Mouse (Mus musculus): ENCODE measurements at regions not wholly inside any gene's neighbourhood (a gene's known extent, or its start where the extent isn't known, plus 50 kb on each side); places are given as distances from the start of the nearest gene placed in this dataset.

DNA sequence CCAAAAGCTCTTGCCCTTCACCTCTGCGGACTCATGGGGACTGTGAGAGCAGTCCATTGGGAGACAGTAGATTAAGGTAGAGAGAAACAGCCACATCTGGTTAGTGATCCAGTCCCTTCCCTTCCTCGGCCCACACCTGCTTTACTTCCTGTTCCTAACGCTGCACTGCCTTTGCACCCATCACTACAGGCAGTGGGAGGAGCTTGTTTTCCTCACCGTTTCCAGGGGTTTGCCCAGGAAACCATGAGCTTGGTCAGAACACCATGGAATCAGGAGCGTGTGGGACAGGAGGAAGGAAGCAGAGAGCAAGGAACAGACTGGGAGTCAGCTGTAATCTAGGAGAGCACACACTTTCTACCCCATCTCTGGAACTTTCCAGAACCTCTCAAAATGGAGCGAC is 176.2 kb upstream of the Dapk1 start:
- H3K27ac ChIP-seq (ENCODE audit: low read depth, low read length): no peak overlapping the region
- no peak overlapping the region for H3K9ac ChIP-seq (ENCODE audit: low read length)
- H3K4me3 ChIP-seq (ENCODE audit: low read depth, low read length): no peak overlapping the region
- no peaks in the 10 kb centered on the region for H3K36me3 ChIP-seq (ENCODE audit: control insufficient read depth, insufficient read depth, low read length)
- ATAC-seq (ENCODE audit: insufficient read depth, low FRiP score, low TSS enrichment) (no peak), DNase-seq (ENCODE audit: low spot score) (no peak)
- no peaks in the 10 kb centered on the region for H3K27me3 ChIP-seq (ENCODE audit: control insufficient read depth, insufficient read depth, low read length)
- H3K4me1 ChIP-seq (ENCODE audit: control insufficient read depth, insufficient read depth, low read length): peaks cover 5% of the 10 kb centered on the region; the same call in 1 of the 2 replicates
- H3K9me3 ChIP-seq (ENCODE audit: control insufficient read depth, low read length): no peaks in the 10 kb centered on the region
- 89% methylated on average over 6 of the region's 6 CpGs for WGBS
- H3K4me2 ChIP-seq (ENCODE audit: low read depth): no peak overlapping the region

DNA sequence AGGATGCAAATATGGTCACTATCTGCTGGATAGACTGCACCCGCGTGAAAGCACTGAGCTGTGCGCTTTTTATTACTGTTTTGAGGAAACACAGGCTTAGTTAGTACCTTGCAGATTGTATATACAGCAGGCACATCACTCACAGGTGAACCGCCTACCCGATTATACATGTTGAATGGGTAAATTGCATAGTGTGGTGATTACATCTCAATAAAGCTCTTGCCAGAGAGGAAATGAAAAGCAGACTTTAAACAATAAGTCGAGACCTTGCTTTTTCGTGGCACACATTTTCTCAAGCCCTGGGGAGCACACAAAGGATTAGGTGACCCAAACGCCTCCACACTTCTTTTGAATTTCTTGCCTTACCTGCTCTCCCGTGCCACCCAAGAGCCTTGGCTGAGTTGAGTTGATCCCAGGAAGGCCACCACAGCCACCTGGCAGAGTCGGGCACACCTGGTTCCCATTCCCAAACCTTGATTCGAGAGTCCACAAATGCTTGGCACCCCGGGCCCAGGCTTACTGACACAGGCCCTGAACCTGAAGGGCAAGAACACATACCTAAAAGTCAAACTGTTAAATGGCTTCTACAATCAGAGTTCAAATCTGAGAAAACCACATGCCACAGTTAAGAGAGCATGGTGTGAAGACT is 175.4 kb upstream of the Dapk1 start:
- Histone ChIP-seq H3K27me3 (ENCODE audit: control insufficient read depth, insufficient read depth, low read length) (no peaks in the 10 kb centered on the region), H3K4me2 (ENCODE audit: low read depth) (no peak overlapping the region), H3K27ac (ENCODE audit: low read depth, low read length) (no peak overlapping the region), H3K36me3 (ENCODE audit: control insufficient read depth, insufficient read depth, low read length) (no peaks in the 10 kb centered on the region), H3K9ac (ENCODE audit: low read length) (no peak overlapping the region), H3K4me1 (ENCODE audit: control insufficient read depth, insufficient read depth, low read length) (peaks cover 5% of the 10 kb centered on the region; the same call in 1 of the 2 replicates), H3K4me3 (ENCODE audit: low read depth, low read length) (no peak overlapping the region), H3K9me3 (ENCODE audit: control insufficient read depth, low read length) (no peaks in the 10 kb centered on the region)
- 91% methylated on average over 12 of the region's 12 CpGs for WGBS
- ATAC-seq (ENCODE audit: insufficient read depth, low FRiP score, low TSS enrichment) (no peak), DNase-seq (ENCODE audit: low spot score) (no peak)

DNA sequence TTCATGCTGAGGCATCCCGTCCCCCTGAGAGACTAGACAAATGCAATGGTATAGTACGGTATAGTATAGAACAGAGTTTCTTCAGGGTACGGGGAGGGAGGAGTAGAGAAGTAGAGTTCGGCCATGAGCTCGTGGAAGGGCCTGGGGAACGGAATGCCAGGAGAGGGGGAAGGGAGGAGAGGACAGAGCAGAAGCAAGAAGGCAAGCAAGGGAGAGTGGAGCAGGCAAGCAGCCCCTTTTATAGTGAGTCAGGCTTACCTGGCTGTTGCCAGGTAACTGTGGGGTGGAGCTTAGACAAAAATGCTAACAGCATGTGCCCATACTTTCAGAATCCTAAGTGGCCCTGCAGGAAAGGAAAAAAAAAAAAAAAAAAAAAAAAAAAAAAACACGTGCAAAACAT is 174.7 kb upstream of the Dapk1 start:
- ATAC-seq (ENCODE audit: insufficient read depth, low FRiP score, low TSS enrichment) (no peak), DNase-seq (ENCODE audit: low spot score) (no peak)
- WGBS: 57% methylated on average over 7 of the region's 7 CpGs
- Histone ChIP-seq H3K4me3 (ENCODE audit: low read depth, low read length) (no peak overlapping the region), H3K27me3 (ENCODE audit: control insufficient read depth, insufficient read depth, low read length) (no peaks in the 10 kb centered on the region), H3K4me2 (ENCODE audit: low read depth) (no peak overlapping the region), H3K9ac (ENCODE audit: low read length) (no peak overlapping the region), H3K27ac (ENCODE audit: low read depth, low read length) (no peak overlapping the region), H3K9me3 (ENCODE audit: control insufficient read depth, low read length) (no peaks in the 10 kb centered on the region), H3K36me3 (ENCODE audit: control insufficient read depth, insufficient read depth, low read length) (no peaks in the 10 kb centered on the region), H3K4me1 (ENCODE audit: control insufficient read depth, insufficient read depth, low read length) (peaks cover 5% of the 10 kb centered on the region; the same call in 1 of the 2 replicates)

DNA sequence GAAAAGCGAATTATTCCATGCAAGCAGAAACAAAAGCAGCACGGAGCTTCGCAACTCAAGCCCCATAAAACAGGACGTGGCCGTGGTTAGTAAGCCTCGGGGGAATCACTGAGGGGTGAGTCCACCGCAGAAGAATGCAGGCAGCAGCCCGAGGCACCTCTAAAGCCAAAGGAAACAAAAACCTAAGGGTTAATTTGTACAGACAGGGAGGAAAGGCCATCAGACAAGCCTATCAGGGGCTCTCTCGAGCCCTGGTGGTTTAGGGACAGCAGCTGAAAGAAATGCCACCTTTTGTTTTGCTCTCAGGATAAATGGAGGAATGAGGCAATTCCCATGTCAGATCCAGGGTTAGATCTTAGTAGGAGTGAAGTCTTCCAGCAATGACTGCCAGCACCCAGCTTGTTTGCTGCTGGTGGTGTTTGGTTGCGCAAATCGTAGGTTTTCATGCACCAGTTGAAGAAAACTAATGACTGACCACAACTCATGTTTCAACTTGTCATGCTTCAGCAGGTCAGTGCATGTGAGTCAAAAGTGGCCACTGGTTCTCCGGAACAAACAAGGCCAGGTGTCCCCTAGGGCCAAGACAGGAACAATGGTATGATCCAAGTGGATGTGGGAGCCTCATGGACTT is 173.9 kb upstream of the Dapk1 start:
- peak overlapping the region; percentile 10; the same call in 1 of the 2 replicates for H3K4me2 ChIP-seq (ENCODE audit: low read depth)
- WGBS: 21% methylated on average over 12 of the region's 12 CpGs
- no peak overlapping the region for H3K27ac ChIP-seq (ENCODE audit: low read depth, low read length)
- H3K9me3 ChIP-seq (ENCODE audit: control insufficient read depth, low read length): no peaks in the 10 kb centered on the region
- no peaks in the 10 kb centered on the region for H3K36me3 ChIP-seq (ENCODE audit: control insufficient read depth, insufficient read depth, low read length)
- H3K9ac ChIP-seq (ENCODE audit: low read length): peak overlapping the region; percentile 30; the same call in 1 of the 2 replicates
- DNase-seq (ENCODE audit: low spot score): no peak
- H3K4me3 ChIP-seq (ENCODE audit: low read depth, low read length): no peak overlapping the region
- H3K4me1 ChIP-seq (ENCODE audit: control insufficient read depth, insufficient read depth, low read length): peaks cover 5% of the 10 kb centered on the region; the same call in 1 of the 2 replicates
- H3K27me3 ChIP-seq (ENCODE audit: control insufficient read depth, insufficient read depth, low read length): no peaks in the 10 kb centered on the region
- no peak for ATAC-seq (ENCODE audit: insufficient read depth, low FRiP score, low TSS enrichment)

DNA sequence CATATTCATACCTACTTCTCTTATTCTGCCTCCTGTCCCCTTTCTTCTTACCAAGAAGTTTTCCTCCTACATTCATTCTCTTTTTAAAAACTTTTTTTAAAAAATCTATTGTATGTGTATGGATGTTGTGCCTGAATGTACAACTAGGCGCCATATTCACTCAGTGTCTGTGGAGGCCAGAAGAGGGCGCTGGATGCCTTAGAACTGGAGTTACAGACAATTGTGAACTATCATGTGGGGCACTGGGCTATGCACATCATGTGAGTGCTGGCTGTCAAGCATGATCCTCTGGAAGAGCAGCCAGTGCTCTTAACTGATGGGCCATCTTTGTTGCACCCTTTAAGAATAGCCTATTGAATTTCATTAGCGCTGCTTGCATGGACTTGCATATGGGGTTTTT is 172.6 kb upstream of the Dapk1 start:
- H3K27ac ChIP-seq (ENCODE audit: low read depth, low read length): no peak overlapping the region
- H3K36me3 ChIP-seq (ENCODE audit: control insufficient read depth, insufficient read depth, low read length): no peaks in the 10 kb centered on the region
- no peaks in the 10 kb centered on the region for H3K9me3 ChIP-seq (ENCODE audit: control insufficient read depth, low read length)
- H3K4me3 ChIP-seq (ENCODE audit: low read depth, low read length): no peak overlapping the region
- no peak for ATAC-seq (ENCODE audit: insufficient read depth, low FRiP score, low TSS enrichment)
- WGBS: 71% methylated on average over 3 of the region's 3 CpGs
- no peak overlapping the region for H3K9ac ChIP-seq (ENCODE audit: low read length)
- DNase-seq (ENCODE audit: low spot score): no peak
- no peak overlapping the region for H3K4me2 ChIP-seq (ENCODE audit: low read depth)
- H3K4me1 ChIP-seq (ENCODE audit: control insufficient read depth, insufficient read depth, low read length): peaks cover 5% of the 10 kb centered on the region; the same call in 1 of the 2 replicates
- H3K27me3 ChIP-seq (ENCODE audit: control insufficient read depth, insufficient read depth, low read length): no peaks in the 10 kb centered on the region

DNA sequence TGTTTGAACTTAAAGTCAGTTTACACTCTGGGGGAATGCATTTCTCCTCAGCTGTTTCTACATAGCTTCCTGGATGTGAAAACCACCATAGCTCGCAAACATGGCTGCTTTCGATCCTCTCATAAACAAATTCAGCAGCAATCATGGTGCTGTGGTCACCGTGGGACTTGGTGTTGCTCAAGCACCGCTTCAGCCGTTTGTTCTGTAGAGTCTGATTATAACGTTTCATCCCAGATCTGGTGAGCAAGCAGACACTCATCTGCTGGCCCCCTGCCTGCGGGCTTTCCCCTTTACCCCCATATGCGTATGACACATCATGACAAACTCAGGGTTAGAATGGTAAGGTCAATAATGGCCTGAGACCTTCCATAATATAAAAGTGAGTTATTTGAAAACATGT is 170.3 kb upstream of the Dapk1 start:
- 88% methylated on average over 8 of the region's 8 CpGs for WGBS
- Histone ChIP-seq H3K36me3 (ENCODE audit: control insufficient read depth, insufficient read depth, low read length) (no peaks in the 10 kb centered on the region), H3K4me3 (ENCODE audit: low read depth, low read length) (no peak overlapping the region), H3K27me3 (ENCODE audit: control insufficient read depth, insufficient read depth, low read length) (no peaks in the 10 kb centered on the region), H3K9ac (ENCODE audit: low read length) (no peak overlapping the region), H3K27ac (ENCODE audit: low read depth, low read length) (no peak overlapping the region), H3K4me1 (ENCODE audit: control insufficient read depth, insufficient read depth, low read length) (peaks cover 5% of the 10 kb centered on the region; the same call in 1 of the 2 replicates), H3K4me2 (ENCODE audit: low read depth) (no peak overlapping the region), H3K9me3 (ENCODE audit: control insufficient read depth, low read length) (no peaks in the 10 kb centered on the region)
- no peak for DNase-seq (ENCODE audit: low spot score)
- ATAC-seq (ENCODE audit: insufficient read depth, low FRiP score, low TSS enrichment): no peak

DNA sequence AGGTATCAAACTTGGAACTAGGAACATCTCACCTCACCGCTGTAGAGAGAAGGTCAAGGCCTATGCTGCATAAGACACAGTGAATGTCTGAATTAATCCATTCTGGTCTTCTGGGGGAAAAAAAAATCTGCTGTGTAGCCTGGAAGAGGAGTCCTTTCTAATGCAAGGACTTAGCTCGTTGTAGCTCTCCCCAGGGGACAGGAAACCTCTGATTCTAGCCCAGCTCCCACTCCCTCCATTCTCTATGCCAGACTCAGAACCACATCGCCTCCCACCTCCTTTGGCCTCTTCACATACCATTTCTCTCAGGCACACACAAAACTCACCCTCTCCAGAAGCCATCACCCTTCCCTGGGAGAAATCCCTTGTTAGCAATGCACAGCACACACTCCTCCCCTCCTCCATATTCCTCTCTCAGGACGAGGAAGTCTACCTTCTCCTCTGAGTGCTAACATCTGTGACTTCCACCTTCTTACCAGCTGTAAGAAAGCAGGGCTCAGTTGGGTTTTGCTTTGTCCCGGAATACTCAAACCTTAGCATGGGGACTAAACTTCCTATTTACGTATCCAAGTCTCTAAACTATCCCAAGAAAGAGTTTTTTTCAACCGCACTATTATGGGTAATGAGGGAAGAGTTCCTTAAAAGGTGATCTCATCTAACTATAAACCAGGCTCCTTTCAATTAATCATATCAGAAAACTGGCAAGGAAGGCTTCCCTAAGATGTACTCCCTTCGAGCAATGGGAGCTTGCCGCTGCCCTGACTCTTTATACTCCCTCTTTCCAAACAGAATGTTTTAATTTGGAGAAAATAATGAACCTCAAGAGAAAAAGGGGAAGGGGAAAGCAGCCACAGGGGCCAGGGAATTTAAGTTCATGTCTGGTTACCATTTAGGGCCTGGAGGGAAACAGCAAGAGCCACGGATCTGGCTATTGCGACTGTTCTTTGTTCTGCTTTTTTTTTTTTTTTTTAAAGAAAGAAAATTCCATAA is 167.2 kb upstream of the Dapk1 start:
- ATAC-seq (ENCODE audit: insufficient read depth, low FRiP score, low TSS enrichment) (no peak), DNase-seq (ENCODE audit: low spot score) (no peak)
- no peaks in the 10 kb centered on the region for H3K9me3 ChIP-seq (ENCODE audit: control insufficient read depth, low read length)
- no peak overlapping the region for H3K4me2 ChIP-seq (ENCODE audit: low read depth)
- H3K9ac ChIP-seq (ENCODE audit: low read length): no peak overlapping the region
- no peak overlapping the region for H3K27ac ChIP-seq (ENCODE audit: low read depth, low read length)
- H3K4me1 ChIP-seq (ENCODE audit: control insufficient read depth, insufficient read depth, low read length): no peaks in the 10 kb centered on the region
- no peaks in the 10 kb centered on the region for H3K36me3 ChIP-seq (ENCODE audit: control insufficient read depth, insufficient read depth, low read length)
- H3K27me3 ChIP-seq (ENCODE audit: control insufficient read depth, insufficient read depth, low read length): no peaks in the 10 kb centered on the region
- no peak overlapping the region for H3K4me3 ChIP-seq (ENCODE audit: low read depth, low read length)
- WGBS: 64% methylated on average over 11 of the region's 11 CpGs

DNA sequence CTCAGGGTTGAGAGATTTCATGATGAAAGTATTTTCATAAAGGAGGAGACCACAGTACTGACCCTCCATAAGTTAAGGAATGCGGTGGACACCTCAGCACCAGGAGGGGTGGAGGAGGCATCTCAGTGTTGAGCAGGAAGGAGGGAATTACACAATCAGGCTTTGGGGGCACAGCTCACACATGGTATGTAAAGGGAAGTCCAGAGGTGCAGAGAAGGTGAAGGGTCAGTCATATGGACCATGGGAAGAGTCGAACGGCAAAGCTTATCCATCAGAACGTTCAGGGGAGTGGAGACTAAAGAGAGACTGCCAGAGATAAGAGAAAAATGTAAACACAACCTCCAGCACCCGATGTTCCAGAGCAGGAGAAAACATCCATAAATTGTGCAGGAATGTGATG is 166.4 kb upstream of the Dapk1 start:
- H3K36me3 ChIP-seq (ENCODE audit: control insufficient read depth, insufficient read depth, low read length): no peaks in the 10 kb centered on the region
- no peak overlapping the region for H3K4me3 ChIP-seq (ENCODE audit: low read depth, low read length)
- H3K27ac ChIP-seq (ENCODE audit: low read depth, low read length): no peak overlapping the region
- WGBS: 63% methylated on average over 5 of the region's 5 CpGs
- no peak overlapping the region for H3K4me2 ChIP-seq (ENCODE audit: low read depth)
- H3K9ac ChIP-seq (ENCODE audit: low read length): no peak overlapping the region
- H3K9me3 ChIP-seq (ENCODE audit: control insufficient read depth, low read length): no peaks in the 10 kb centered on the region
- DNase-seq (ENCODE audit: low spot score) (no peak), ATAC-seq (ENCODE audit: insufficient read depth, low FRiP score, low TSS enrichment) (no peak)
- H3K4me1 ChIP-seq (ENCODE audit: control insufficient read depth, insufficient read depth, low read length): no peaks in the 10 kb centered on the region
- no peaks in the 10 kb centered on the region for H3K27me3 ChIP-seq (ENCODE audit: control insufficient read depth, insufficient read depth, low read length)

Measured in neural tube, embryonic 11.5 days (tissue).